Mouse (Mus musculus) inflammation-experienced regulatory T-cells, adult 6 months (primary cell): ENCODE data around the gene Hist1h4n. TPM values are rescaled to one million over a fixed set of nuclear protein-coding genes. Genes with fewer than 3 reads are reported as not detected.
"Not testable (repeated sequence)": the region's sequence is repeated elsewhere in the genome, so short reads cannot be mapped to it uniquely, and the experiment has no call there.

ENCODE experiments used
- ATAC-seq: one replicate; pipeline ENCODE4 v1.8.0; 2017
- polyA plus RNA-seq, 3 experiments: library from polyadenylated mRNA; unstranded; fragments of 100-300 nt; shearing (Covaris generic); gene quantifications; one replicate each; pipeline ENCODE4 v1.2.1; 2017

The Hist1h4n gene
- polyA plus RNA-seq: 1 to 10 TPM in 2 of 3 experiments, not detected in 1; 6.5 to 9.3 TPM

GRCm38 (mm10) chr13:21831418-21832394, at the start of gene Hist1h4n:
Gene Hist1h4n, minus strand, starts transcription at chr13:21832196.
- ATAC-seq: peak; percentile 56

DNA sequence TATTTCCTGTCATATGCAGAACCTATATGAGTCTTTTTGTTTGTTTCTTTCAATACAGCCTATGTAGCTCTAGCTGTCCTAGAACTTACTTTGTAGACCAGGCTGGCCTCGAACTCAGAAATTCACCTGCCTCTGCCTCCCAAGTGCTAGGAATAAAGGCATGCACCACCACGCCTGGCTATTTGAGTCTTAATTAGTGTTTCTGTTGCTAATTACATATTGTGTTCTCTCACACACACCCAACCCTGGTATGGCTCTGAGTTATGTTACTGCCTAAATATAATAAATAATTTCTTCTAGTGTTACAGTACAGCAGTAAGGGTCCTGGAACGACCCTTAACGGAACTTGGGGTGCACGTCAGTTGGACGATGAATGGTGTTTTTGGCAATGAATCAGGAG, 48.7 kb upstream of the Hist1h4n start:
- ATAC-seq: no peak

DNA sequence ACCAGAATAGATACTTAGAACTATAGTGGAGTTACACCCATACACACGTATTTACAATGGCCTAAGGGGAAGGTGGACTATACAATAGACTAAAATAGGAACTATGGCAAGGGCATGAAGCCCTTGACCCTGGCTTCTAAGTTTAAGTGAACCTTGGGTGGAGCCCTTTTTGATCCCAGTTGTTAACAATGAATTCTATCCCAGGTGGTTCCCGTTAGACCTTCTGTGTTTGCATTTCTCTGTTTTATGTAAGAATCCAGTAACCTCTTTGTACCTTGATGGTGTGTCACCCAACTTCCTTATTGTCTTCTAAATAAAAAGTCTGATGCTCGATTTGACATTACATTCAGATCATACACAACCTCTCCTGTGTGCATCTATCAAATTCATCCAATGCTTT, 33.5 kb upstream of the Hist1h4n start:
- ATAC-seq: not testable (repeated sequence)

- ATAC-seq: no peak
Observed at GRCm38 (mm10) chr13:21861608-21862007, 29.6 kb upstream of the Hist1h4n start.

- ATAC-seq: no peak
Observed at GRCm38 (mm10) chr13:21855698-21856162, 23.7 kb upstream of the Hist1h4n start.

GRCm38 (mm10) chr13:21855146-21855545, 23.1 kb upstream of the Hist1h4n start:
- no peak for ATAC-seq

DNA sequence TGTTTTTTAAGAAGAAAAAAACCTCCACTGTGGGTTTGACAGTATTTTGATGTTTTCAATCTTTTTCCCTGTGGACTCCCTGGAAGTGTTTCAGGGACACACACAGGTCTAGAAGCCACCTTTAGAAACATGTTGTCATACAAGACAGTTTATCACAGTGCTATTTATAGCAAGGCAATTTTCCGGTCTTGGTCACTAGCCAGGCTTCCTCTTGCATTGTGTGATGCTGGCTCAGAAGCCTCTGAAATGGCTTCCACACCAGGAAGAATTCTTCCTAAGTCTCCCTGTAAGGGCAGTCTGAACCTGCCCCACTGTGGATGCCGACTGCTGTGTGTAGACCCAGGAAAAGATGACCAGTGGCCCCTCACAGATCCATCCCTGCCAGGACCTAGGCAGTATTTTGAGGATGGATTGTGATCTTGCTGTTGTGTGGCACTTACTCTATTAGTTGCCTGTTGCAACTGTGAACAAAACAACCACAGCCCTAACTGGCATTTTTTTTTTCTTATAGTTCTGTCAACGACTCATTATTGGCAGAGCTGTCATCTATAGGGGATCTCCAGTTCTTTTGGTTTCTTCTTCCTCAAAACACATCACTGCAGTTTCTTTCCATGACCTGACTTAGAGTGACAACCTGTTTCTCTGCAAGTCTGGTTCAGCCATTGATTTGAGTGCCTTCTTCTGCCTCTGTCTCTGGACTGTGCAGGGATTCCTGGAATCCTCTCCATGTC, 20.4 kb upstream of the Hist1h4n start:
- no peak for ATAC-seq

GRCm38 (mm10) chr13:21850696-21851095, 18.7 kb upstream of the Hist1h4n start:
- ATAC-seq: not testable (repeated sequence)

DNA sequence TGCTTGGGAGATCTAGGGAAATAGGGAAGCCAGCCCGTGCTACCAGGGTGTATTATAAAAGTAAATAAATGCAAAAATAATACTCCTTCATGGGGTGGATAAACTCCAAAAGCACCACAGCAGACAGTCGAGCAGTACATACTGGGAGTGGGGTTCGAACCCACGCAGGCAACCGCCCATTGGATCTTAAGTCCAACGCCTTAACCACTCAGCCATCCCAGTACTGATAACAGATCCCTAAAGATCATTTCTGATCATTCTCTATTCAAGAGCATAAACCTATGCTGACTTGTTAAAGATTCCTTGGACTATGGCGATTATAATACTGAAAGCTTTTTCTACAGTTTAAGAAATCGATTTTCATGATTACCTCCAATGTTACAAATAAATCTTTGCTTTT, 15.9 kb upstream of the Hist1h4n start:
- ATAC-seq: no peak

DNA sequence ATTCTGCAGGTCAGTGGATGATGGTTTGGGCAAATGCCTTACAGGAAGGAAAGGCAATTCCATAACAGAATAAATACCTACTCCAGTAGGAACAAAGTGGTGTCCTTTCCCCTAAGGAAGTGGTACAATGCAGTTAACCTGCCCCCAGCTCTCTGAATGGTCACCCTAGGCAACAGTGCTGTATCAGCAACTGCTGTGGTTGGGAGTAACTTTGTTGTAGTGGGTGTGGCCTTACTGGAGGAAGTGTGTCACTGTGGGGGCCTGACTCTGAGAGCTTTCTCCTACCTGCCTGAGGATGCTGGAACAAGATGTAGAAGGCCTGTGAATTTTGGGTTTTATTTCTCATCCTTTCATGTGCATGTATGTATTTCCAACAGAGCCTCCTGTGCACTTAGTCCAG, 14.4 kb upstream of the Hist1h4n start:
- ATAC-seq: peak; percentile 48

- ATAC-seq: peak; percentile 81
Observed at GRCm38 (mm10) chr13:21840508-21840907, 8.5 kb upstream of the Hist1h4n start.

DNA sequence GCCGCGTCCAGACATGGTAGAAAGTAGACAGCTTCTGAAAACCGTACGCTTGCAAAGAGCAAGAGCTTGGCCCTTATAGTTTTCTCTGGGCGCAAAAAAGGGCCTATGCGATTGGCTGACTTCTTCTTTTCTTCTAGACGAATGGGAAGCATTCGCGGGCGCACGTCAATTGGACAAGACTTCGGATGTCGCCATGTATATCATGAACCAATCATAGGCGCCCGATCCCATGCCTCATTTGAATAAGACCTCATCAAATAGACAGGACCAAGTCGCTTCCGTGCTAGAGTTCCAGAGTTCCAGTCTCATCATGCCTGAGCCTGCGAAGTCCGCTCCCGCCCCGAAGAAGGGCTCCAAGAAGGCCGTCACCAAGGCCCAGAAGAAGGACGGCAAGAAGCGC, 1.5 kb upstream of the Hist1h4n start, which contains the start of the genes Hist1h2ap and Hist1h2br:
Gene Hist1h2ap (minus strand): TSS at position 47 of the 400 bp plus-strand sequence.
Gene Hist1h2br (plus strand): TSS at position 283 of the 400 bp plus-strand sequence.
- peak; percentile 87 for ATAC-seq

DNA sequence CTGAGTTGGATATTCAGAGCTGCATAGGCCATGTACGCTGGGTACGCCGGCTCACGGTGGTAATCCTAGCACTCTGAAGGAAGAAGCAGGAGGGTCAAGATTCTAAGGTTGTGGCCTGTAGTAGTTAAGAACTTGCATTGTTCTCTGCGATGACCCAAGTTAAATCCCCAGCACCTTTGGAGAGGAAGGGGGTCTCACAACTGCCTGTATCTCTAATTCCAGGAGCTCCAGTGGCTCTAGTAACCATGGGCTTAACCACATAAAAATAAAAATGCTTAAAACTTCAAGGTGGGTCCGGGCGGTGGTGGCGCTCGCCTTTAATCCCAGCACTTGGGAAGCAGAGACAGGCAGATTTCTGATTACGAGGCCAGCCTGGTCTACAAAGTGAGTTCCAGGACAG, 1.7 kb downstream of the Hist1h4n start:
- ATAC-seq: no peak

DNA sequence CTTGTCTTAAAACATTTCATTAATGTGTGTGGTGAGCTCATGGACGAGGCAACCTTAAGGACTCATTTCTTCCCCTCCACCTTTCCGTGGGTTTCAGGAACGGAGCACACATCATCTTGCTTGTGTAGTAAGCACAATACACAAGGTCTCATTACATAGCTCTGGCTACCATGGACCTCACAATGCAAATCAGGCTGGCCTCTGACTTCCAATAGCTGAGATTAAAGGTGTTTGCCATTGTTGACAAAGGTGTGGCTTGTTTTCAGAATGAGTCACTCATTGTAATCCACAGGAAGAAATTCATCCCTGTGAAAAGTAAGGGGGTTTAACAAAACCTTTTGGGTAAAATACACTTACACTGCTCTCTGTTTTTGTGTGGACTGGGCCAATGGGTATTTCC, 3.5 kb downstream of the Hist1h4n start:
- no peak for ATAC-seq

- ATAC-seq: not testable (repeated sequence)
Observed at GRCm38 (mm10) chr13:21820082-21820890, 11.7 kb downstream of the Hist1h4n start.

DNA sequence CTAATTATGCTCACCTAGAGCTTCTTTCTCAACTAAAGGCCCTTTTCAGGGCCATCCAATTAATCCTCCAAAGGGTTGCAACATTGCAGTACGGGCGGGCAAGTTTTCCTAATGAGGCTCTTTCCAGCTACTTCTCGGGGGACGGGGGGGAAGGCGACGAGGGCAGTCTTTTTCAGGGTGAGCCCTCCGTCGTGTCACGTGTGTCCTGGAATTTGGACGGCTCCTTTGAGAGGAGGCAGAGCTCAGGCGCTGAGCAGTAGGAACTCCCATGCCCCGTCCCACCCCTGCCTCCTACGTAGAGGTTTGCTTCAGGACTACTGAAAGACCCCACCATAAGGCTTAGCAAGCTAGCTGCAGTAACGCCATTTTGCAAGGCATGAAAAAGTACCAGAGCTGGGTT, 19.9 kb downstream of the Hist1h4n start:
- not testable (repeated sequence) for ATAC-seq

DNA sequence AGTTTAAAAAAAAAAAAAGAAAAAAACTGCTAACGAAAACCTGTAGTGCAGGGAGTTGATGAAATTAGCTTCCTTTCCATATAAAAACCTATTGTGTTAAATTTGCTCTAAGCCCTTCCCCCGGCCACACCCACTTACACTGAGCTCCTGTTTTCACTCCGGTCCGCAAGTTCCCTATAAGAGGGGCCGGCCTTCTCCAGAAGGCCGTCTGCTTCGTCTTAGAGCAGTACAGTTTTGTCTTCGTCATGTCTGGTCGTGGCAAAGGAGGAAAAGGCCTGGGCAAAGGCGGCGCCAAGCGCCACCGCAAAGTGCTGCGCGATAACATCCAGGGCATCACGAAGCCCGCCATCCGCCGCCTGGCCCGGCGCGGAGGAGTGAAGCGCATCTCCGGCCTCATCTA, 20.5 kb downstream of the Hist1h4n start, which contains the start of gene Hist1h4m:
Gene Hist1h4m (plus strand): TSS at position 208 of the 400 bp plus-strand sequence.
- ATAC-seq: peak; percentile 36

DNA sequence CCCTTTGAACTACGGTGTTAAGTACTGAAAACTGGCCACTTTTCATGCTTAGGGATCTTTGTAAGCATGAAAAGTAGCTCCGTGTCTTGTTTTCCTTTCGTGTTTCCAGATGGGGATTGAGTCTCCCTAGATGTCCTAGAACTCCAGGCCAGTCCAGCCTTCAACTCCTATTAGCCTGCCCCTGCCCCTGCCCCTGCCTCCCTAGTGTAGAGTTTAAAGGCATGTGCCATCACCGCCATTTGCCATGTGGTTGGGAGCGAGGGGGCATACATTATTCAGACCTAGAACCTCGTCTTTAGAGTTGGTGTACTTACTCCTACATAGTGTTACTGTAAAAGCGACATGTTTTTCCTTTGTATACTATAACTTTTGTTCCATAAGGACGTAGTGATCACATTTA, 20.9 kb downstream of the Hist1h4n start:
- not testable (repeated sequence) for ATAC-seq

DNA sequence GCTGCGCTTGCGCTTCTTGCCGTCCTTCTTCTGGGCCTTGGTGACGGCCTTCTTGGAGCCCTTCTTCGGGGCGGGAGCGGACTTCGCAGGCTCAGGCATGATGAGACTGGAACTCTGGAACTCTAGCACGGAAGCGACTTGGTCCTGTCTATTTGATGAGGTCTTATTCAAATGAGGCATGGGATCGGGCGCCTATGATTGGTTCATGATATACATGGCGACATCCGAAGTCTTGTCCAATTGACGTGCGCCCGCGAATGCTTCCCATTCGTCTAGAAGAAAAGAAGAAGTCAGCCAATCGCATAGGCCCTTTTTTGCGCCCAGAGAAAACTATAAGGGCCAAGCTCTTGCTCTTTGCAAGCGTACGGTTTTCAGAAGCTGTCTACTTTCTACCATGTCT, 21.9 kb downstream of the Hist1h4n start, which contains the start of the genes Hist1h2bq and Hist1h2ao:
Gene Hist1h2bq (minus strand): TSS at position 125 of the 400 bp plus-strand sequence.
Gene Hist1h2ao (plus strand): TSS at position 393 of the 400 bp plus-strand sequence.
- peak; percentile 91 for ATAC-seq

DNA sequence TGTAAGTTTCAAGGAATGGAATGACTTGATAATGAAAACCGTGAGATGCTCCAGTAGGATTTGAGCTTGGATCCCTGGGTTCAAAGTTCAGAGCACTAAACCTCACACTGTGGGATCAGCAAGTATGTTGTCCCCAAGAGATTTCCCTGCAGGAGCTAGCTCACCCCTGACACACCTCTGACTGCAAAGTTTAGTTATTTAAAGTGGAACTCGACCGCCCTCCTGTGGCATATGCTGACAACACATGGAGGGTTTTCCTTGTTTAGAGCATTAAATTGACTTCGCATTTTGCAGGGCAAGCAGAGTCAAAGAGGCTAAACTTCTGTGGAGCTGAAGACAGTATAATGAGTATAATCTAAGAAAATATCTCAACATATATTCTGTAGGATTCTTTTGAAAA, 28.9 kb downstream of the Hist1h4n start:
- peak; percentile 94 for ATAC-seq

- ATAC-seq: peak; percentile 52
Observed at GRCm38 (mm10) chr13:21797163-21797562, 34.8 kb downstream of the Hist1h4n start.

DNA sequence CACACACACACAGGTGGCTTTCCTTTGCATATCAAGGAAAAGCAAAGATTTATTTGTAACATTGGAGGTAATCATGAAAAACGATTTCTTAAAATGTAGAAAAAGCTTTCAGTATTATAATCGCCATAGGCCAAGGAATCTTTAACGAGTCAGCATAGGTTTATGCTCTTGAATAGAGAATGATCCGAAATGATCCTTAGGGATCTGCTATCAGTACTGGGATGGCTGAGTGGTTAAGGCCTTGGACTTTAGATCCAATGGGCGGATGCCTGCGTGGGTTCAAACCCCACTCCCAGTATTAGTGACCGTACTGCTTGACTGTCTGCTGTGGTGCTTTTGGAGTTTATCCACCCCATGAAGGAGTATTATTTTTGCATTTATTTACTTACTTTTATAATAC, 36.4 kb downstream of the Hist1h4n start:
- no peak for ATAC-seq
